Mouse (Mus musculus) kidney, embryonic 14.5 days (tissue): ENCODE data around the gene Ttll5. TPM values are rescaled to one million over a fixed set of nuclear protein-coding genes. Genes with fewer than 3 reads are reported as not detected.

Experiments
- ATAC-seq: fragments of 200-750 bp; cut with Nextera tagmentation; 2 replicates; pipeline ENCODE4 v1.8.0; 2017; ENCODE audit warnings: moderate number of reproducible peaks, mild to moderate bottlenecking, moderate TSS enrichment, moderate library complexity; ENCODE audit not compliant: low FRiP score, low TSS enrichment
- H3K27ac ChIP-seq: fragments of 300-500 bp; sonication (generic); 2 replicates; pipeline ENCODE4 v1.5.1; 2014; ENCODE audit warnings: low read depth, mild to moderate bottlenecking, low read length, moderate library complexity, mixed read lengths
- H3K27me3 ChIP-seq: fragments of 300-500 bp; sonication (generic); 2 replicates; pipeline ENCODE4 v1.6.1; 2014; ENCODE audit warnings: mild to moderate bottlenecking, low read length; ENCODE audit not compliant: control insufficient read depth, insufficient read depth
- H3K36me3 ChIP-seq: fragments of 300-500 bp; sonication (generic); 2 replicates; pipeline ENCODE4 v1.6.1; 2014; ENCODE audit warnings: low read length, mixed read lengths; ENCODE audit not compliant: control insufficient read depth, insufficient read depth
- H3K4me1 ChIP-seq: fragments of 300-500 bp; sonication (generic); 2 replicates; pipeline ENCODE4 v1.6.1; 2014; ENCODE audit warnings: low read length, mixed read lengths; ENCODE audit not compliant: control insufficient read depth, insufficient read depth
- H3K4me2 ChIP-seq: fragments of 300-500 bp; sonication (generic); replicated peaks from 2 replicates; pipeline ENCODE4 v1.6.1; 2014; ENCODE audit warnings: low read depth, mild to moderate bottlenecking, low read length
- H3K4me3 ChIP-seq: fragments of 300-500 bp; sonication (generic); 2 replicates; pipeline ENCODE4 v1.5.1; 2014; ENCODE audit warnings: mild to moderate bottlenecking, low read length
- H3K9ac ChIP-seq: fragments of 300-500 bp; sonication (generic); 2 replicates; pipeline ENCODE4 v1.6.1; 2014; ENCODE audit warnings: low read depth, mild to moderate bottlenecking, low read length, moderate library complexity
- H3K9me3 ChIP-seq: fragments of 300-500 bp; sonication (generic); 2 replicates; pipeline ENCODE4 v1.6.1; 2016; ENCODE audit warnings: low read length; ENCODE audit not compliant: control insufficient read depth
- WGBS: fragments of 180-500 bp; shearing (Covaris S2); extraction: QIAGEN DNeasy Blood & Tissue Kit; methylation state at CpG from one replicate; pipeline ENCODE4 v1.1.7; 2014; 5-methylcytosine and 5-hydroxymethylcytosine counted together
- polyA plus RNA-seq: library from polyadenylated mRNA; unstranded; fragments of >200 nt; fragmentation: Nextera tagmentation; extraction: Ambion mirVana; gene quantifications from 2 replicates; pipeline ENCODE4 v1.2.1, GENCODE M21; 2014

The Ttll5 gene
- polyA plus RNA-seq, 1 experiment from 2014 or later: 17.0 TPM

DNA sequence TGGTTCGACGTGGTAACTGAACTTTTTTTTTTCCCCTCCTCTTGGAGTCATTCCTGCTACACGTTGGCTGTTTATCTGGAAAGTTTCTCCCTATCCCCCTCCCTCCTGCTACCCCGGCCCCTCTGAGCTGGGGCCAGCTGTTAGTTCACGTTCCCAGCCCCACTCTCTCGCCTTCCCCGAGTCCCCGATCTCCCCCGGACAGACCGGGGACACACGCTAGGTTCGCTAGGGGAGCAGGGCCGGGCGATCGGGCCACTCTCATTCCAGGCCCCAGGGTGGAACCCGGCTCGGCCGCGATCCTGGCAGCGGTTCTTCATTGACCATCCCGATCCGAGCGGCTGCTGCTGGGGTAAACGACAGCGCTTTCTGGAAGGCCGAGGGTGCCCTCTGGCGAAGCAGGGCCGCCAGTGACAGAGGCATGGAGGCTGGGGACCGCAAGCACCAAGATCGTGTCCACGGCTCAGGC is 254.8 kb downstream of the Ttll5 start:
- Histone ChIP-seq H3K36me3 (no peaks in the 10 kb centered on the region), H3K9ac (peak overlapping the region; percentile 70), H3K4me2 (peak overlapping the region; percentile 88), H3K4me1 (peaks cover 26% of the 10 kb centered on the region), H3K9me3 (no peaks in the 10 kb centered on the region), H3K27me3 (0 out of 2 replicates have a peak, but pooled peaks cover 2% of the 10 kb centered on the region), H3K4me3 (peak overlapping the region; percentile 62), H3K27ac (peak overlapping the region; percentile 95)
- peak; percentile 80 for ATAC-seq
- 1% methylated on average over 31 of the region's 31 CpGs for WGBS

DNA sequence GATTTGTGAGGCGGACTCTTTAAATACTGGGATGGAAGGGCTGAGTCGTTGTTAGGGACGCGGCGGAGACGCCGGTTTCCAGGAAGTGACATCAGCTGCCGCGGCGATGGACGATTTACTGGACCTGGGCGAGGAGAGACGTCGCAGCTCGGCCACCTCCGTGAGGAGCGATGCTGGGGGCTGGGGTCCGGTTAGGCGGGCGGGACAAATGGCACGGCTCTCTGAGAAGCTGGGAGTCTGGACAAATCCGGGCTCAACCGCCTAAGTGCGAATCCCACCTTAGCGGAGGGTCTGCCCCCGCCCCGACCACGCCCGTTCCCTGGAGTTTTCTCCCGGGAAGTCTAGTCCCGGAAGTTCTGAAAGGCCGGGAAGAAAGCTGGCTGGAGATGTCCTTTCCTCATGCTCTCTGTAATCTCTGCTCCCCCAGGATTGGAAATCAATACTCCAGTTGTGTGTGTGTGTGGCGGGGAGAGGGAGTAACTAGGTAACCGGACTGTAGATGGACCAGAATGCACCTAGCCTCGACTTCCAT is 258.1 kb downstream of the Ttll5 start, which contains the start of gene Ift43:
Gene Ift43, plus strand, starts transcription at position 61 of the 532 bp plus-strand sequence.
- WGBS: 1% methylated on average over 35 of the region's 35 CpGs
- H3K4me2 ChIP-seq: peak within 1 kb of the TSS; percentile 72
- H3K36me3 ChIP-seq: peaks cover 5% of the 10 kb centered on the region; the same call in 1 of the 2 replicates
- peaks cover 10% of the 10 kb centered on the region for H3K4me1 ChIP-seq
- no peaks in the 10 kb centered on the region for H3K9me3 ChIP-seq
- H3K27ac ChIP-seq: no peak within 1 kb of the TSS
- peak within 1 kb of the TSS; percentile 63 for H3K9ac ChIP-seq
- H3K4me3 ChIP-seq: peak within 1 kb of the TSS; percentile 80
- ATAC-seq: peak; percentile 65
- 0 out of 2 replicates have a peak, but pooled peaks cover 2% of the 10 kb centered on the region for H3K27me3 ChIP-seq

DNA sequence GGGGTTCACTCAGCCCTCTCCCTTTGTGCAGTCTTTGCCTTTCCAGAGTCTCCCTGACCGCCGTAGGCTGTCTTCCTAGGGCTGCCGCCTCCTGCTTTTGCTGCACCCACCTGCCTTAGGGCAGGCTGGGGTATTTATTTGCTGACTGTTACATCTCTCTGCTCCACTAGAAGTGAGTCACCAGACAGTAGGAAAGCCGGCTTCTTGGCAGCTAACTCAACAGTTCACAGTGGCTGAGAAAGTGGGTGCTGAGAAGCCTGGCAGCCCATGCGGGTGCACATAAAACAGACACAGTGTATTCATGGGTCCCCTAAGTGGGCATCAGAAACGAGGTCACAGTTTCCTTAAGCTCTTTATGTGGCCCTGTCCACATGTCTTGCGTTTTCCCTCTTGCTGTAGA is 261.4 kb downstream of the Ttll5 start:
- H3K36me3 ChIP-seq: peaks cover 5% of the 10 kb centered on the region
- H3K9ac ChIP-seq: no peak overlapping the region
- no peaks in the 10 kb centered on the region for H3K27me3 ChIP-seq
- peaks cover 8% of the 10 kb centered on the region; the same call in 1 of the 2 replicates for H3K4me1 ChIP-seq
- no peak overlapping the region for H3K4me2 ChIP-seq
- ATAC-seq: no peak
- H3K9me3 ChIP-seq: no peaks in the 10 kb centered on the region
- no peak overlapping the region for H3K4me3 ChIP-seq
- no peak overlapping the region for H3K27ac ChIP-seq
- WGBS: 86% methylated on average over 7 of the region's 7 CpGs

DNA sequence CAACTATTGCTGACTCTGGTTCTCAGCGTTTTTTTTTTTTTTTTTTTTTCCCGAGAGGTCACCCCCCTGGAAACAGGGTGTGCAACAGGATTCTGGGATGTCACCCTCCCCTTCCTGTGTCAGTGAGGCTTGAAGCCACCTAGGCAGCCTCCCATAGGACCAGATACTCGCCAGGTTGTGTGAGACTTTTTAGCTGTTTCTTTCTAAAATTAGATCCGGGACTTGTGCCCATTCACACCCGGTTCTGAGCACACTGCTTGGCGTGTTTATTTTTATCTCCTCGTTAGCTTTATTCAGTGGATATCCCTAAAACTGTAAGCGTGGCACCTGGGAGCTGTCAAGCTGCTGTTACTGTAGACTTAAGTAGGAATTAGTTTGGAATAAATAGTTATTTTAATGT is 262.1 kb downstream of the Ttll5 start:
- Histone ChIP-seq H3K4me3 (no peak overlapping the region), H3K9me3 (no peaks in the 10 kb centered on the region), H3K27ac (no peak overlapping the region), H3K9ac (no peak overlapping the region), H3K4me1 (peaks cover 13% of the 10 kb centered on the region), H3K4me2 (no peak overlapping the region), H3K27me3 (no peaks in the 10 kb centered on the region), H3K36me3 (peaks cover 5% of the 10 kb centered on the region)
- 81% methylated on average over 8 of the region's 8 CpGs for WGBS
- no peak for ATAC-seq

DNA sequence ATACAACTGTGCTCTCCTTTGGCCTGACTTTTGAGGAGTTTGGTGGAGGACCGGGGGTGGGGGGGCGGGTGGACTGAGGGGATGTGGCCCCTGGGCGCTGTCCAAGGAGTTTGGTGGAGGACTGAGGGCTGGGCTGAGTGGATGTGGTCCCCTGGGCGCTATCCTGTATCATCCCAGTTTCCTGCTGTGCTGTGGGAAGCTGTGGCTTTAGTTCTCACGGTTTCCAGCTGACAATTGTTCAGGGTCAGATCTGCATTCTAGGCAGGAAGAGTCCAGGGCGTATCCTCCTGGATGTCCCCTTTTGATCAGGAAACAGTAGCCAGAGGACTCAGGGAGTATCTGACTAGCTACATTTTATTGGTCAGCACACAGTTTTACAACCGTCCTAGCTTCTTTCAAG is 263.6 kb downstream of the Ttll5 start:
- Histone ChIP-seq H3K4me3 (no peak overlapping the region), H3K9me3 (no peaks in the 10 kb centered on the region), H3K27ac (no peak overlapping the region), H3K36me3 (peaks cover 5% of the 10 kb centered on the region), H3K4me2 (no peak overlapping the region), H3K9ac (no peak overlapping the region), H3K27me3 (no peaks in the 10 kb centered on the region), H3K4me1 (peaks cover 19% of the 10 kb centered on the region)
- no peak for ATAC-seq
- 61% methylated on average over 7 of the region's 7 CpGs for WGBS

DNA sequence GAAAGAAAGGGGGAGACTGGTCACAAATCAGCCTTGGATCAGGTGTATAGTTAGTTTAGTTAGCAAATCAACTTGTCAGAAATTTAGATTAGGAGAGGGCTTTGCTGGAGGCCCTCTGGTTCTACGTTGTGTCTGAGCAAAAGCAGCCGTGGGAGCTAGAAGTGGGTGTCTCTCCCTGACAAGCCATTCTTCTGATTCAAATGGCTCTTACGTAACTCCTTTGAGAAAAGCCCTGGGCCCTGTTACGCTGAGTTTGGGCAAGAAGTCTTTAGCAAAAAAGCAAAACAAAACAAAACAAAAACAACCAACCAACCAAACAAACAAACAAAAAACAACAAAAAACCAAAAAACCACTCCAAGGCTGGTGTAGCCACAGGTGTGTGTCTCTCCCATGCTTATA is 266.3 kb downstream of the Ttll5 start:
- WGBS: 73% methylated on average over 4 of the region's 4 CpGs
- H3K27ac ChIP-seq: no peak overlapping the region
- H3K9ac ChIP-seq: no peak overlapping the region
- no peak overlapping the region for H3K4me3 ChIP-seq
- no peaks in the 10 kb centered on the region for H3K9me3 ChIP-seq
- no peak for ATAC-seq
- H3K4me2 ChIP-seq: no peak overlapping the region
- H3K4me1 ChIP-seq: peaks cover 14% of the 10 kb centered on the region
- no peaks in the 10 kb centered on the region for H3K27me3 ChIP-seq
- H3K36me3 ChIP-seq: peaks cover 3% of the 10 kb centered on the region

DNA sequence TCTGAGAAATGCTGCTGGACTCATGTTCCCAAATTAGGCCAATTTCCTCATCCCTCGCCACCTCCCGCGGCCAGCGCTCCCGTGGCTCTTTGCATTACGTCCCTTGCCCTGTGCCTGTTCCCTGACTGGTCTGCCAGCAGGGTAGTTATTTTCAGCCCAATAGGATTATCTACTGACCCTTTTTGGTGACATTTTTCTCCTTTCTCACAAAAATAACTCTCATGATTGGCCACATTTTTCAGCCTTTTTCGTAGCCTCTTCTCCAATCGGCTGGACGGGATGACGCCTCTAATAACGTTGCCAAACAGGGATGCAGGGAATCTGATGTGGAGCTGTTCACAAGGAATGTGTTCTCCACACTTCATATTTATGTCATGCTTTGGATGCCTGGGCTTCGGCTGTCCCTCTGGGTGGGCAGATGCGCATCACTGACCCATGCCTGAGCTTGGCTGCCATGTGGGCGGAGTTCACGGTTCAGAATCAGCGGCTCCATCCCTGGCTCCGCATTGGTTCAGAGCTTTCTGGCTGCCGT is 267.2 kb downstream of the Ttll5 start:
- Histone ChIP-seq H3K4me3 (no peak overlapping the region), H3K4me1 (peaks cover 14% of the 10 kb centered on the region), H3K9ac (no peak overlapping the region), H3K9me3 (no peaks in the 10 kb centered on the region), H3K27me3 (no peaks in the 10 kb centered on the region), H3K27ac (no peak overlapping the region), H3K36me3 (no peaks in the 10 kb centered on the region; the same call in 1 of the 2 replicates), H3K4me2 (no peak overlapping the region)
- peak; percentile 43 for ATAC-seq
- 29% methylated on average over 18 of the region's 18 CpGs for WGBS

DNA sequence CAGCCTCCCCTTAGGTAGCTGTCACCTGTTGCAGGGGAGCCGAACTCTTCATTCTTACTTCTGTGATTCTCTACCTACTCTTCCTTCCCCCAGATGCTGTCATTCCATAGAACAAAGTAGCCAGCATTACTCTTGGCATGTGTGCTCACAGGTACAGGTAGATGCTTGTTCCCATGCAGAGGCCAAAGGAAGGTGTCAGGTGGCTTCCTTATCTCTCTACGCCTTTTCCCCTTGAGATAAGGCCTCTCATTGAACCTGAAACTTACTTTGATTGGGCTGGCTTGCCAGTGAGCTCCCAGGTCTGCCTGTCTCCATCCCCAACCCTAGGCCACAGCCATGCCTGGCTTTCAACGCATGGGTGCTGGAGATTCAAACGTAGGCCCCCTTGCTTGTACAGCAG is 269.6 kb downstream of the Ttll5 start:
- 90% methylated on average over 4 of the region's 4 CpGs for WGBS
- peaks cover 14% of the 10 kb centered on the region for H3K4me1 ChIP-seq
- no peaks in the 10 kb centered on the region for H3K27me3 ChIP-seq
- H3K36me3 ChIP-seq: no peaks in the 10 kb centered on the region; the same call in 1 of the 2 replicates
- no peak overlapping the region for H3K4me2 ChIP-seq
- ATAC-seq: no peak
- no peaks in the 10 kb centered on the region for H3K9me3 ChIP-seq
- no peak overlapping the region for H3K27ac ChIP-seq
- no peak overlapping the region for H3K9ac ChIP-seq
- no peak overlapping the region for H3K4me3 ChIP-seq

DNA sequence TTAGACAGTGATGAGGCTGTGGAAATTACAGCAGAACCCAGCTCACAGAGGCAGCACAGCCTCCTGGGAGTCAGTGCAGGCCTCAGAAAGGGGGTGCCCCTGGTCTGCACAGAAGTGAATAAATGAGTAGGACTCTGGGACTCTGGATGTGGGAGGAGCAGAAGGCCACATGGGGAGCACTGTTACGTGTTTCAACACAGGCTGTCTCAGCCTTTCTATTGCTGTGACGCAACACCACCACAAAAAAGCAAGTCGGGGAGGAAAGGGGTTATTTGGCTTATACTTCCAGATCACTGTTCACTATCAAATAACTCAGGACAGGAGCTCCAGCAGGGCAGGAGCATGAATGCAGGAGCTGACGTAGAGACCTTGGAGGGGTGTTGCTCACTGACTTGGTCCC is 271.3 kb downstream of the Ttll5 start:
- Histone ChIP-seq H3K4me1 (peaks cover 14% of the 10 kb centered on the region), H3K4me2 (no peak overlapping the region), H3K27me3 (no peaks in the 10 kb centered on the region), H3K27ac (no peak overlapping the region), H3K9me3 (no peaks in the 10 kb centered on the region), H3K9ac (no peak overlapping the region), H3K36me3 (no peaks in the 10 kb centered on the region), H3K4me3 (no peak overlapping the region)
- no peak for ATAC-seq
- WGBS: 90% methylated on average over 4 of the region's 4 CpGs
